Mouse (Mus musculus) T-helper 1 cell (primary cell): Measurements from ENCODE around the gene Cdkl4.
"Not testable (repeated sequence)": the region's sequence is repeated elsewhere in the genome, so short reads cannot be mapped to it uniquely, and the experiment has no call there.

ENCODE experiments used
- in situ Hi-C: fragments of 300-600 bp; cut with MboI, MseI; formaldehyde crosslinking; loops from one replicate; pipeline ENCODE4 v1.15.1; 2025; ENCODE audit warnings: high pct_unique_total_duplicates

Gene Cdkl4

DNA sequence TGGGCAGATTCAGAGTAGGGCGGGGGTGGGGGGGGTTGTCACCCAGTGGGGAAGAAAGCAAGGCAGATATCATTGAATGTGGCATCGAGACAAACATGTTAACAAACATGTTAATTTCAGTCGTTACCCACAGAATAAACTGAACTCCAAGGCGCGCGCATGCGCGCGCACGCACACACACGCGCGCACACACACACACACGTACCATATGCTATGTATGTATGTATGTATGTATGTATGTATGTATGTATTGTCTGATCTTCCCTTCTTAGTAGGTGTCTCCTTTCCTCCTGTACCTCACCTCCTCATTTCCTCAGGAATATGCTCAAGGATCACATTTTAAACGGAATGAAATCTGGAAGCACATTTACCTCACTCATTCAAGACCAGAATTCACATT, at the start of gene Cdkl4:
Gene Cdkl4 (minus strand): TSS at position 175 of the 400 bp plus-strand sequence.
- in situ Hi-C loops, result no loop called here

DNA sequence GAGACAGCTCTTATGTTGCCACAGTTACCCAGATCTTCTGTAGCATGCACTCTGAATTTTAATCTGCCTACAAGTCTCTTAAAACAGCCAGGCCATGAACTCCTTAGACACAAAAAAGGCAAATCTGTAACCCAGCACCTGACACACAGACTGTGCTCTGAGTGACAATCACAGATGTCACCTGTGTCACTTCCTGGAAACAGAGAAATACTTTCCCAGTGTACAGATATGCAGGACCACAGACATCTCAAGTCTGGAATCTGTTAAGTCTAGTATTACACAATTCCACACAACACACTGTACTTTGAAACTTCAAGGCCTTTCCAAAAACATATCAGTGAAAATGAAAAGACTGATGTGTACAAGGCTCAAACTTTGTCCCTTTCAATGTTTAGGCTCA, 47.4 kb upstream of the Cdkl4 start:
- in situ Hi-C loops, result no loop called here

DNA sequence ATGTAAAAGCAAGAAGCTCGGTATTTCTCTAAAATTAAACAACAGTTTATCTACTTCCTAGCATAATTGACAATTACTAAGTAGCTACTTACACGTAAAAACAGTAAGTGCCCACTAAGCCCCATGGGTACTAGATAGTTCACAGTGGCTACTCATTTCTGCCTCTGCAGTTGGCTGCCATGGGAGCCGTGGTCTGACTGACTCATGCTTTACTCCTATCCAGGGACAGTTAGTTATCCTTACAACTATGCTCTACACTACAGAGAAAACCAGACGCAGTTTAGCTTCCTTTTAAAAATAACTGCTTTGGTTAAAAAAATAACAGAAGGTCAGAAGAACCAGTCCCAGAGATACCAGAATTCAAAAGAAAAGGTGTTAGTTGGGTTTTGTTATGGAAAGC, 44.1 kb upstream of the Cdkl4 start:
- in situ Hi-C loops, result no loop called here

DNA sequence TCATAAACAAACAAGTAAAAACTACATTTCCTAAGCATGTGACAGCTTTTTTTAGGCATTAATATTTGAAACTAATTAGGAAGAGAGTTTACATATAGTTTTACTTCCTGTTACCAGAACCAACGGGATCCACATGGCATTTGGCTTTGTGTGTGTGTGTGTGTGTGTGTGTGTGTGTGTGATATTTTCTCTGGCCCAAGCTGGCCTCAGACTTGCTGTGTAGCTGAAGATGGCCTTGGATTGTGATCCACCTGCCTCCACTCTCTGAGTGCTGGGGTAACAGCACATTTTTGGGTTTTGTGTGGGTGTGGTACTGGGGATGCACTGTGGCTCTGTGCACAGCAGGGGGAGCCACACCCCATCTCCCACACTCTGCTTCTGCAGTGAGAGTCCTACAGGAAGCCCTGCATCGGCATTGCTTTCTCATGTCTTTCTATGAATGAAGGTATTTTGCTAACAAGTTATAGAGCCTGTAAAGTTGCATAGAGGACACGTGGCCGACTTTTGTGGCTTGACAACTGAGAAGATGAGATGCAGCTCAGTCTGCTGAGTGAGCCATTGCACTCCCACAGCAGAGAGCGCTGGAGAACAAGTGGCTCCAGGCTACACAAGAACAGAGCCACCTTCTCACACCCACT, 43.3 kb upstream of the Cdkl4 start:
- in situ Hi-C loops, result no loop called here

DNA sequence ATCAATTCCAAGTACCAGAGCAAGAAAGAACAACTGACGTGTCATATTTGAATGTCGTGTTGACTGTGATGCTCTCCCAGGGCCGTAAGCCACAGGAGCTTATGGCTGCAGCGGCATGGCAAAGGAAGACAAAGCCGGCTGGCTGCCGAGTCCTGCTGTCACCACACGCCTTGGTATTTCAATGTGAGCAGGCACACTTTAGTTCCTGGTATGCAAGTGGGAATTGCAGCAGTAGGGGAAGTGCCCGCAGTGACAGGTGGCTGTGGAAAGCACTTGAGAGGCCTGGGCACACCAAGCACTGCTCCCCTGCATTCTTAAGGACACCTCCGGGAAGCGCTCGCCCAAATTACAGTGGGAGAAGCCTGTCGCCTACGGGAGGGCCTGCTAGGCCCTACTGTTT, 41.9 kb upstream of the Cdkl4 start:
- in situ Hi-C loops, result loop anchor here (10.0 kb wide), 1 partner anchor 195 kb away; no protein-coding TSS in a partner anchor

DNA sequence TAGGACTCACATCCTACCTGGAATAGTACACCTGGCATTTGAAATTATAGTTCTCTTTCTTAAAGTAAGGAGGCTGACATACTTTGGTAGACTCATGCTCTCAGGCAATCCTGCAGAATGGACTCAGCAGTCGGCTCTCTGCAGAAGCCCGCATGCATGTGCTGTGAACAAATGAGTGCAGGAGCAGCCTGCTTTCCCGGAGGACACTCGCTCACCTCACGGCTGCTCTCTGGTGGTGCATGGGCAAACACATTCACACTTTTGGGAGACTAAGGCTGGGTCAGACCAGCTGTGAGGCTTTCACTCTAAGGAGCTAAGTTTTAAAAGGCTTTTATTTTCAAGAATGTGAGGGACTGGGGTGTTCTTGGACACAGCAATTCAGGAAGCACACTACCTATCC, 41.3 kb upstream of the Cdkl4 start:
- in situ Hi-C loops, result loop anchor here (10.0 kb wide), 1 partner anchor 196 kb away; no protein-coding TSS in a partner anchor

DNA sequence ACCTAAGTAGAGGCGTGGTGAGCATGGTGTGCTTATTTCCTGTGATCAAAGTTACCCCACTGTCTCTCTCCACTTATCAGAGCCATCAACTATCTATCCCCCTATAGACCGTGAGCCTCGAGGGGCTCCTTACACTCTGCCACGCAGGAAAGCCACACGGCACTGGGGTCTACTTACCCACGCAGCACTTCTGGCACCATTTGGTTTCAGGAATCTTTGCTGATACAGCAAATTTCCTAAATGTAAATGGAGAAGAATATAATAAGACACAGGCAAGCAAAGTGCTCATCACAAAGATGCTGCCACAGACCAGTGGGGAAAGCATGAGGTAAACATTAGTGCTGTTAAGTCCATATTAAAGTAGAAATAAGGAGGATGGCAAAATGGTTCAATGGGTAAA, 26.2 kb upstream of the Cdkl4 start:
- in situ Hi-C loops, result no loop called here

DNA sequence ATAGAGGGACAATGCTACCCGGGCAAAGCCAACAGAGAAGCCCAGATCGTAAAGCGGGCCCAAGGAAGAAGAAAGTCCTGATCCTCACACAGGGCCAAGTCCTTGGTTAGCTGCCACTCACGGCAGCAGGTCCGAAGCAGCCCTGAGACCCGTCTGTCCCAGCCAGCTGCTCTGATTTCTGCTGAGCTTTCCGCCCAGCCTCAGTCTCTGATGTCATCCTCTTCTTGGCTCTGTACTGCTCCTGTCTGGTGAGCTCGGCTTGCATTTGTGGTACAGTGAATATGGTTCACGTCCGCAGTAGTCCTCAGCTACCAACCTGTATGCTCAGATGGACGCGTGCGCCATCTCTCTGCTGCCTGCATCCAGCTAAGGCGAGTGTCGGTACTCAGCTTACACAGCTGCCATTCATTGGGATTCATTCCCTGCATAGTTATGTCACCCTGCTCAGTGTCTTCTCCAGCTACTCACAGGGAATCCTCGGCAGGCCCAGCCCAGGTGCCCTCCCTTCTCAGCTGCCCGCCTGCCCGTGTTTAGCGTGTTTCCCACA, 25.5 kb upstream of the Cdkl4 start:
- in situ Hi-C loops, result no loop called here

DNA sequence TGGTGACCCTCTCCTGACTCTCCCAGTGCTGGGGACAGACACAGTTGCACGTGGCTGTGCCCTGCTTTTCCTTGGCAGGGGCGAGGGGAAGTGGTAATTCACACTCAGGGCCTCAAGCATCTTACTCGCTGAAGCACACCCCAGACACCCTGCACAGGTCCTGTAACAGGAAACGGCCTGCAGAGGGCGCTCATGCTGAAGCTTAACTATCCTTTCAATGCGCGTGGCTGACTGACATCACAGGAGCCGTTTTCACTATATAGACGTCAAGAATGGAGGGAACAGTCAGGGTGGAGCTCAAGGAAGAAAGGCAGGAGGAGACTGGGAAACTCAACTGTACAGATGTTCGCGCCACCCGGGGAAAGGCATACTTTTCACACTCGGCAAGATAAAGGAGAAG, 23.8 kb upstream of the Cdkl4 start:
- in situ Hi-C loops, result no loop called here

DNA sequence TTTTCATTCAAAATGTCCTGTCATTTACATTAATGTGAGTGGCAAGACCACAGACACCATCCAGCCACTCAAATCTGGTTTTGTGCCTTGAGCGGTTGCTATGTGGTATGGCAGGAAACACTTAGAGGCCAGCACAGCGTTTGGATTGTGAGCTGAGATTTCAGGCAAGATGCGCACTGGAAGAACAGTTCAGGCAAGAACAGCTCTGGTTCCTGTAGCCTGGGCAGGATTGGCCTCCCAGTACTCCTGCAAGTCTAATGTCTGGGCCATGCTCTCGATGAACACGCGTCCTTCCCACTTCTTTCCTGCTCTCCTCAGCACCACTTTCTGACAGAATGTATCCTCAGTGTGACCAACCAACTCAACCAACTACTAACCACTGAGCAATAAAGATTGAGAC, 5.4 kb upstream of the Cdkl4 start:
- in situ Hi-C loops, result no loop called here

DNA sequence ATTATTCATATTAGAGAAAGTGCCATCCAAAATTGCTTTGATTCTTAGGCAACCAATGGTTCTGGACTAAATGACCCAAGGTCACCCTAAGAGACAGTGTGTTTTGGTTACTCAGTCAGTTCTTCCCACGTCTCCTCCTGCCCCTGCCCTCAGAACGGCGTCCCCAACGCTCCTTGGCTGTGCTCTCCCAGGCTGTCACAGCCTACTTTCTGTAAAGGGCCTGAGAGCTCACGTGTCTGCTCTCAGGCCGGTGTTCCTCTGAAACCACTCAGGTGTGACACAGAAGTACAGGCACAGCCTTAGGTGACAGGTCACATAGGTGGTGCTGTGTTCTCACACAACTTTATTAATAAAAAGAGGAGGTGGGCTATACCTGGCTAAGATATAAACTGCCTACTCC, 2.3 kb upstream of the Cdkl4 start:
- in situ Hi-C loops, result no loop called here

DNA sequence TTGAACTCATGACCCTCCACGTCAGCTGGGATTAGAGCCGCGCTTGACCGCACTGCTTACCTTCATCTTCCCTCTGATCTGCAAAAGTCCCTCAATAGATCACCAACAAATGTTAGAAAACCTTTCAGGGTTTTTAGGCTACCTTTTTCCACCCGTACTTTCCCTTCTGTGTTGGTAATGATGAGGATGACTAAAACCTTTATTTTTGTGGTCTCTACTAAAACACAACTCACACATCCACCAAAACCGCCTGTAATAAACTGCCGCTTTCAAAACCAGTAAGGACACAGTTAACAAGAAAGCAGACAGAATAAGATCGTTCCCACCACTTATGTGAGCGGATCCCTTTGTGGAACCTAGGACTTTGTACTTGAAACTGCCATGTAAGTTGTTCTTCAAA, 1.5 kb upstream of the Cdkl4 start:
- in situ Hi-C loops, result no loop called here

DNA sequence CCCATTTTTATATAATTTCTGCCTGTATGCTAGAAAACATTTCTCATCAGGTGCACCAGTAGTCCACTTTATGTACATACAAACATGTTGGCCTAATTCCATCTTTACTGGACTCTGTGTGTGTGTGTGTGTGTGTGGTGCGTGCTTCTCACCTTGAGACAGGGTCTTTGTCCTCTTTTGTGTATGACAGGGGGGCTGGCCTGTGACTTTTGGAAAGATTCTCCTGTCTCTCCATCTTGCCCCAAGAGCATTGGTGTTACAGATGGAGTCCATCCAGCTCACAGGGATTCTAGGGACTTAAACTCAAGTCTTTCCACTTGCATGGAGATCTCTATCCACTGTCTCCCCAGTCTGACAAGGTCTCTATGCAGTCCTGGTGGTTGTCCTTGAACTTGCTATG, 428 bp upstream of the Cdkl4 start:
- in situ Hi-C loops, result no loop called here

DNA sequence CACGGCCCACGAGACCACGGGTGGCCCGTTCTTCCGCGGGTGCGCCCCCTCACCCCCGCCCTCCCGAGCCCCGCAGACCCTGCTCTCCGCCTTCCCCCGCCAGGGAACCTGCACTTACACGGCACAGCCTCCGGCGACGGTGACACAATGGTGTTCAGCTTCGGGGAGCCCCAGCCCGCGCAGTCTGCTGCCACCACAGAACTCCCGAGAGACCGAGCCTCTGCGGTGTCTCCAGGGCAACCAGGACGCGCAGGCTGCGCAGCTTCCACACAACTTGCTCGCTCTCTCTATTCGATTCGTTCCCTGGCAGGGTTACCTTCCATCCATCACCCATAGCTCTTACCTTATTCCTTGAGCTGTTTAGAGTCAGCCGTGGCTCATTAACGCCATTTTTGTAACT, 399 bp downstream of the Cdkl4 start:
- in situ Hi-C loops, result no loop called here

DNA sequence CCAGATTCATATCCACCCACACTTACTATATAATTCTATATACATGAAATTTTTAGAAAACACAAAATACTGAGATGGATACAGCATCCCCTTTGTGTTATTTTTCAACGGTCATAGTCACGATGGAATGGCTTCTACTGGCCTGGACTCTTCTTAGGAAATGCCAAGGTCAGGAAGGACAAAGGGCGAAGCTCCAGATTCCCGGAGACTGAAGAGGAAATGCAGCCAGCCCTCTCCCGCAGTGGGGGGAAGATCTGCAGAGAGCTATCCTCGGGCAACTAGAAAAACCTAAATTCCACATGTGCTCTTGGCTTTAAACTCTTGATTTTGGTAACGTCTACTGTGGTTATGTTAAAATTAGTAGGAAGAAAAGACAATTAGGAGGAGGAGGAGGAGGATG, 2.6 kb downstream of the Cdkl4 start:
- in situ Hi-C loops, result no loop called here

DNA sequence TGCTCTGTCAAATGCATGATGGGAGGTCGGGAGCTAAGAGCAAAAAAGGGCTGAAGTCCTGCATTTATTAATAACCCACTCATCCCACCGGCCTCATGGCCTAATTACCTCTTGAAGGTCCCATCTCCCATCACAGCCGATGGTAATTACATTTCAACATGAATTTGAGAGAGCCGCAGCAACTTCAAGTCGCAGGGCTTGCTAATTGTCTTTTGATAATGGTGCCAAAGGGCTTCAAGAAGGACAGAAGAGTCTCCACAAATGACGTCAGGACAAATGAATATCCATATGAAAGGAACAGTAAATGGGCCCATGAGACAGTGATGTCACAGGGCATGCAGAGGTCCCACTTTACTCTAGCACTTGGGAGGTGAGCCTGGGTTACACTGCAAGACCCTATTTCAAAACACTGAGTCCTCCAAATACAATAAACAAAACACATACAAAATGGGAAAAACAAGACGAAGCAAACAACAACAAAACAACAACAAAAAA, 3.1 kb downstream of the Cdkl4 start:
- in situ Hi-C loops, result no loop called here

DNA sequence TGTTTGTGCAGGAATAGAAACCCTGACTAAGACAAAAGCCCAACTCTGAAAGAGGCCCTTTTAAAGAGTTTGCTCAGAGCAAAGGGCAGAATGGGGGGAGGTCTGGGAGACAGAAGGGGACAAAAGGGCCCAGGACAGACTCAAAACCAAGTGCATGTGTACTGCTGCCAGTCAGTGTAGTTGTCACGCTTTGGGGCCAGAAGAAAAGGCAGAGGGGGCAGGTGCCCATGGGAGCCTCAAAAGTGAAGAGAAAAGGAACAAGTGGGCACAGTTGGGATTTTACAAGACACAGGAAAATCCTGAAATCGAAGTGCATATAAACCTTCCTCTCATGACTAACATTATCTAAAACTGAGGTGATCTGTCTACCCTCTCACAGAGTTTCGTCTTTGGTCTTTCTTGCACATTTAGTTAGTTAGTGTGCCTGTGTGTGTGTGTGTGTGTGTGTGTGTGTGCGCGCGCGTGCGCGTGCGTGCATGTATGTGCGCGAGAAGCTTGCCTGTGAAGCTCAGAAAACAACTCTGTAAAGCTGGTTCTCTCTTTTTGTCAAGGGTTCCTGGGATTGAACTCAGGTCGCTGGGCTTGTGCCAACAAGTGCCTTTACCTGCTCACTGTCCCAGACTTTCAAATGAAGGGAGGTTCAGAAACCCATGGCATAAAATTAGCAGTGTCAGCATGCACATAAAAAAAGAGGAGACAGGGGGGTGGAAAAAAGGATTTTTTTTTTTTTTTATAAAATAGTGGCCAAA, 5.3 kb downstream of the Cdkl4 start:
- in situ Hi-C loops, result no loop called here

DNA sequence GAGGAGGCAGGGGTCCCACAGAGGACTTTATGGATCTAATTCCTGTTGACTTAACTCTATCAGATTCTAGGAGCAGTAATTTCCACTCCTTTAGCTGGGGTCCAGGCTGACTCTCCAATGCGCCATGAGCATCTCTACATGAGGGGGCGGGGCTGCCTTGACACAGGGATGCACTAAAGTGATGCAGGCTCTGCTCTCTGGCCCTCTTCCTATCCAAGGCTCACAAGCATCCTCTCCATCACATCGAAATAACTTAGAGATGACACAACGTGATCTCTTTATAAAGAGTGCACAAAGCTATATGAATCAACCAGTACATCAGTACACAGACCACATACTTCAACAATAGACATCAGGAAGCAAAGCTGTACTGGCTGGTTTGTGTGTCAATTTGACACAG, 6.2 kb downstream of the Cdkl4 start:
- in situ Hi-C loops, result no loop called here

DNA sequence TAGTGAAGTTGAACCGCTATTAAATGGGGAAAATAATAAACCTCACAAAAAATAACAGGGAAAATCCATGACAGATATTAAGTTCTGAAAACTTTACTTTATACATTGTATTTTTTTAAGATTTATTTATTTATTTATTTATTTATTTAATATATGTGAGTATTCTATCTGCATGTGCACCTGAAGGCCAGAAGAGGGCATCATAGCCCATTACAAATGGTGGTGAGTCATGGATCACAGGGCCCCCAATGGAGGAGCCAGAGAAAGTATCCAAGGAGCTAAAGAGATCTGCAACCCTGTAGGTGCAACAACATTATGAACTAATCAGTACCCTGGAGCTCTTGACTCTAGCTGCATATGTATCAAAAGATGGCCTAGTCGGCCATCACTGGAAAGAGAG, 7.9 kb downstream of the Cdkl4 start:
- in situ Hi-C loops, result not testable (repeated sequence)

DNA sequence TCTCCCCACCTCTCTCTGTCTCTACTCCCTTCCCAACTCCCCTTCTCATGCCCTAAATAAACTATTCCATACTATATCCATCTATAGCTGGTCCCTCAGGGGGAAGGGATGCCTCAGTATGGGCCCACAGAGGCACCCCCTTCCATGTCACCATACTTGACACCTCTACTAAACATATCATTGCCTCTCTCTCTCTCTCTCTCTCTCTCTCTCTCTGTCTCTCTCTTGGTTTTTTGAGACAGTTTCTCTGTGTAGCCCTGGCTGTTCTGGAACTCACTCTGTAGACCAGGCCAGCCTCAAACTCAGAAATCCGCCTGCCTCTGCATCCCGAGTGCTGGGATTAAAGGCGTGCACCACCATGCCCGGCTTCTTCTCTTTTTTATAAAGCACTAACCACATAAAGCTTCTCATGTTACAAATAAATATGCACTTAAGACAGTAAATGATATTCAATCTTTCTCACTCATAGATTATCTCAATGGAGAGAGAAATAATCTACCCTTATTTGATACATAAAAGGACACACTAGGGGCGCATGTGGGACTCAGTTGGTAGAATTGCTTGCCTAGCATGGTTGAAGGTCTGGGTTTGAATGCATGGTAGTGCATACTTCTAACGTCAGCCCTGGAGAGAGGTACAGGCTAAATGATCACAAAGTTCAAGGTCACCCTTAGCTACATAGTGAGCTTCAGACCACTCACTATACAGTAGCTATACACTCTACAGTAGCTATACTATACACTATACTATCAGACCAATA, 8.6 kb downstream of the Cdkl4 start:
- in situ Hi-C loops, result no loop called here

DNA sequence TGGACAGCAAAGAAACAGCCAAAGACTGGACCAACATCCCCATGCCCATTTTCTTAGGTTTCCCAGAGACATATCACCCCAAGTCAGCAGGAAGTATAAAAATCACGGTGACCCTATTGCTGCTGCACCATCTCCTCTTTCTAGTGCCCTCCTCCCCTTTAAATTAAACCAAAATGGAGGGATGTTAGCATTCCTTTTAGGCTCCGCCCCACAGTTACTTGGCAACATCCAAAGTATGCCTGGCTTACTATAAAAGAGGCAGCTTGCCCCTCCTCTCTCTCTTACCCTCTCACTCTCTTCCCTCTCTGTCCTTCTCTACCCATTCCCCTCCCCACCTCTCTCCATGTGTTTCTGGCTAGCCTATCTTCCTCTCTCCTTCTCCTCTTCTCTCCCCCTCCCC, 9.2 kb downstream of the Cdkl4 start:
- in situ Hi-C loops, result no loop called here

DNA sequence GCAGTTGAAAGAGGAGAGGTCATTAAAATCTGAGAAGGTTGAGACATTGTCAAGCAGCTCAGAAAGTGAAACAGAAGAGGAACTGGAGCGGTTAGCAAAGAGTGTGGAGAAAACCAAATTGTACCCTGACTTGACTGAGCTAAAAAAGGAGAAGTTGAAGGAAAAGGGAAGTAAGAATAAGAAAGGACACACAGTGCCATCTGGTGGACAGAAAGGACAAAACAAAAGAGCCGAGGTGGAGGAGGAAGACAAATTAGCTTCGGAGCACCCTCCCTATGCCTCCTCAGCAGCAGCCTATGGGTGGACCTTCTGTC, 13.0 kb downstream of the Cdkl4 start:
- in situ Hi-C loops, result no loop called here
